Mouse (Mus musculus) heart, embryonic 16.5 days (tissue): ENCODE results near the gene Gm28539. TPM values are rescaled to one million over a fixed set of nuclear protein-coding genes. Genes with fewer than 3 reads are reported as not detected.
A peak's percentile ranks its signal among the peaks of the same experiment; 100 is the strongest.
"Not testable (repeated sequence)": the region's sequence is repeated elsewhere in the genome, so short reads cannot be mapped to it uniquely, and the experiment has no call there.

Experiments
- ATAC-seq: fragments of 200-750 bp; cut with Nextera tagmentation; replicated peaks from 2 replicates; pipeline ENCODE4 v1.8.0; 2017; ENCODE audit warnings: moderate number of reproducible peaks; ENCODE audit not compliant: insufficient read depth, low FRiP score; ENCODE audit errors: extremely low read depth
- H3K27ac ChIP-seq: fragments of 300-500 bp; sonication (generic); 2 replicates; pipeline ENCODE4 v1.5.1; 2014; ENCODE audit warnings: mild to moderate bottlenecking, low read length, control low read depth, moderate library complexity
- H3K27me3 ChIP-seq: fragments of 300-500 bp; sonication (generic); 2 replicates; pipeline ENCODE4 v1.6.1; 2014; ENCODE audit warnings: low read length, mixed read lengths; ENCODE audit not compliant: control insufficient read depth, insufficient read depth
- H3K36me3 ChIP-seq: fragments of 300-500 bp; sonication (generic); 2 replicates; pipeline ENCODE4 v1.6.1; 2014; ENCODE audit not compliant: control insufficient read depth, insufficient read depth
- H3K4me1 ChIP-seq: fragments of 300-500 bp; sonication (generic); 2 replicates; pipeline ENCODE4 v1.6.1; 2014; ENCODE audit warnings: low read length, mixed read lengths; ENCODE audit not compliant: control insufficient read depth, insufficient read depth
- H3K4me2 ChIP-seq: fragments of 300-500 bp; sonication (generic); 2 replicates; pipeline ENCODE4 v1.6.1; 2014; ENCODE audit warnings: low read depth, mild to moderate bottlenecking, control low read depth, low read length
- H3K4me3 ChIP-seq: fragments of 300-500 bp; sonication (generic); 2 replicates; pipeline ENCODE4 v1.5.1; 2014; ENCODE audit warnings: mild to moderate bottlenecking, control low read depth, low read length
- H3K9ac ChIP-seq: fragments of 300-500 bp; sonication (generic); 2 replicates; pipeline ENCODE4 v1.6.1; 2014; ENCODE audit warnings: low read length, control low read depth
- H3K9me3 ChIP-seq: fragments of 300-500 bp; sonication (generic); replicated peaks from 2 replicates; pipeline ENCODE4 v1.6.1; 2016; ENCODE audit warnings: low read length; ENCODE audit not compliant: control insufficient read depth
- WGBS: fragments of 180-500 bp; shearing (Covaris S2); extraction: QIAGEN DNeasy Blood & Tissue Kit; methylation state at CpG from one replicate; pipeline ENCODE4 v1.1.7; 2014; 5-methylcytosine and 5-hydroxymethylcytosine counted together
- polyA plus RNA-seq: library from polyadenylated mRNA; unstranded; fragments of >200 nt; fragmentation: Nextera tagmentation; extraction: Ambion mirVana; gene quantifications from 2 replicates; pipeline ENCODE4 v1.2.1, GENCODE M21; 2015

Gene Gm28539
- polyA plus RNA-seq, 1 experiment from 2014 or later: not detected

DNA sequence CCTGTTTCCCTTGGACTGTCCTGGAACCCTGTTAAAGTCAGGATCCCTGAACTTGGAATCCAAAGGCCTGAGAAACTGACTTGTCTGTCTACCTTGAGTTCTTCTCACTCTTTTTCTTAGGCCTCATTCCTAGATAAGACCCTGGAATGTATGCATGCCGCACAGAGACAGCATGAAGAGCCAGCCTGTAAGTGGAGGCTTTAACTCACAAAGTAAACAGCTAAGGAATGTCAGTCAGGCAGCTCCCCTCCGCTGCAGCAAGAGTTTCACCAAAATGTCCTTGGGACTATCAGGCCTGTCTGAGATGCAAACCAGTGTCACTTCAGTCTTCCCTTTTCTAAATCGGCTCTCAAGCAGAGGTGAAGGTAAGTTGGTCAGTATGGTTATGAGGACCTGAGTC is 134.5 kb downstream of the Gm28539 start:
- WGBS: 20% methylated on average over 3 of the region's 3 CpGs
- Histone ChIP-seq H3K27me3 (no peaks in the 10 kb centered on the region), H3K27ac (peak overlapping the region; percentile 77), H3K9ac (no peak overlapping the region), H3K4me1 (peaks cover 17% of the 10 kb centered on the region), H3K4me3 (no peak overlapping the region), H3K4me2 (no peak overlapping the region), H3K9me3 (peaks cover under 1% of the 10 kb centered on the region), H3K36me3 (peaks cover 23% of the 10 kb centered on the region)
- ATAC-seq: peak; percentile 37; the same call in 1 of the 2 replicates

DNA sequence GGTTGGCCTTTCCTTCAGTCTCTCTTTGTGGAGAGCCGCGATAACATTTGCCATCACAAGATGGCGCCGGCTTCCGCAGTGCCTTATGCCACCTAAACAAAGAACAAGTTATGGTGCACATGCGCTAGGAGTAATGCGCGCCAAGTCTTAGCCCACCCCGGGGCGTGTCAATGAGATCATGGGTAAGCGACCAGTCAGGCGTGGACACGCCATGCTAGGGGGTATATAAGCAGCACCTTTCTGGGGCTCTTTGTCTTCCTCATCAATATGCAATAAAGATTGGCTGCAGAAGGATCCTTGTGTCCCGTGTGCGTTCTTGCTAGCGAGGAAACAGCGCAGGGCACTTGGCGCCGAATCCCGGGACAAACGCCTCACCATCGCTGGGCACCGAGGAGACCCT is 139.3 kb downstream of the Gm28539 start:
- H3K9ac ChIP-seq, H3K4me1 ChIP-seq, H3K4me3 ChIP-seq, ATAC-seq, H3K27ac ChIP-seq, H3K36me3 ChIP-seq, H3K9me3 ChIP-seq, H3K4me2 ChIP-seq, H3K27me3 ChIP-seq: not testable (repeated sequence)
- WGBS: 85% methylated on average over 23 of the region's 23 CpGs

DNA sequence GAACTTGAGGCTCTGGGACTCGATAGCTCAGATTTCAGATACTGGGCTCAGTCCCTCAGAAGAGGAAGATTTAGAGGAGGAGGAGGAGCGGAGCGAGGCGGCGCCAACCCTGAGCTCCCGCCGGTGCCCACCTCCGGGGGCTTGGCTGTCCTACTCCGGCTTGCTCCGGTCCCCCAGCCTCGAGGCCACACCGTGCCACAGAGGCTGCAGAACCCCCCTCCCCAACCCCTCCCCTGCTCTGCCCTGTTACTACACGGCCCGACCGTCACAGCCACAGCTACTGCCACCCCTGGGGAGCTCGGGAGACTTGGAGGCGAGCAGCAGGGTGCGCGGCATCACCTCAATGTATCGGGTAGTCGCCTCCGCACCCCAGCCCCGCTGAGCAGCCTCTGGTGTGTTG is 139.9 kb downstream of the Gm28539 start:
- Histone ChIP-seq H3K4me3 (peak overlapping the region; percentile 6; the same call in 1 of the 2 replicates), H3K4me1 (peaks cover 2% of the 10 kb centered on the region), H3K9ac (no peak overlapping the region), H3K4me2 (peak overlapping the region; percentile 13), H3K9me3 (peaks cover 8% of the 10 kb centered on the region), H3K27ac (no peak overlapping the region), H3K36me3 (no peaks in the 10 kb centered on the region), H3K27me3 (no peaks in the 10 kb centered on the region)
- 77% methylated on average over 23 of the region's 23 CpGs for WGBS
- no peak for ATAC-seq

DNA sequence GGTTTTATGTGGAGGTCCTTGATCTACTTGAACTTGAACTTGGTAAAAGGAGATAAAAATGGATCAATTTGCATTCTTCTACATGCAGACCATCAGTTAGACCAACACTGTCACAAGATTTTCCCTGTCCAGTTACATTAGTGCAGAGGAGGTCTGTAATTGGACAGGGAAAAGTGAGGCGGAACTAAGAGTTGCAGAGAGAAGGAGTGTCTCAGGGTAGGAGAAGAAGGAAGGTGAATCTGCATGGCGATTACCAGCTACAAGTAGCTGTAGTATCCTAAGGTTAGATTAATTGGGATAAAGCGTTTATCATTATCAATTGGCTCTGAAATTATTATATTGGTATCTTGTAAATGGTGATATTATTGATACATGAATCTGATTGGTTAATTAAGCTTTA is 150.0 kb downstream of the Gm28539 start:
- Histone ChIP-seq H3K9ac (no peak overlapping the region), H3K9me3 (no peaks in the 10 kb centered on the region), H3K36me3 (no peaks in the 10 kb centered on the region), H3K27ac (no peak overlapping the region), H3K4me2 (no peak overlapping the region), H3K4me3 (no peak overlapping the region), H3K27me3 (no peaks in the 10 kb centered on the region), H3K4me1 (no peaks in the 10 kb centered on the region)
- no peak for ATAC-seq
- WGBS: 86% methylated on average over 3 of the region's 3 CpGs

DNA sequence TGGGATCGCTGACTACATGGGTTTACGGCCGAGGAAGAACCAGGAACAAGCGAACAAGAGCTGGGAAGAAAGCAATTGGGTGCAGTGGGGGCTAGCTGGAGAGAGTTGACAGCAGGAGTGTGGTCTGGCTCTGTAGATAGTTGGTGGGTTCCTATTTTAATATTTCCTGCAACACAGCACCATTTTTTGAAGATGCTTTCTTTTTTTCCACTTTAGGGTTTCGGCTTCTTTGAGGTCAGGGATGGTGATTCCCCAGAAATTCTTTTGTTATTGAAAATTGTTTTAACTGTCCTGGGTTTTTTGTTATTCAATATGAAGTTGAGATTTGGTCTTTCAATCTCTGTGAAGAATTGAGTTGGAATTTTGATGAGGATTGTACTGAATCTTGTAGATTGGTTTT is 150.5 kb downstream of the Gm28539 start:
- Histone ChIP-seq H3K9me3 (no peaks in the 10 kb centered on the region), H3K4me1 (no peaks in the 10 kb centered on the region), H3K36me3 (no peaks in the 10 kb centered on the region), H3K4me2 (no peak overlapping the region), H3K27ac (no peak overlapping the region), H3K4me3 (no peak overlapping the region), H3K9ac (no peak overlapping the region), H3K27me3 (no peaks in the 10 kb centered on the region)
- ATAC-seq: no peak
- 82% methylated on average over 5 of the region's 5 CpGs for WGBS

DNA sequence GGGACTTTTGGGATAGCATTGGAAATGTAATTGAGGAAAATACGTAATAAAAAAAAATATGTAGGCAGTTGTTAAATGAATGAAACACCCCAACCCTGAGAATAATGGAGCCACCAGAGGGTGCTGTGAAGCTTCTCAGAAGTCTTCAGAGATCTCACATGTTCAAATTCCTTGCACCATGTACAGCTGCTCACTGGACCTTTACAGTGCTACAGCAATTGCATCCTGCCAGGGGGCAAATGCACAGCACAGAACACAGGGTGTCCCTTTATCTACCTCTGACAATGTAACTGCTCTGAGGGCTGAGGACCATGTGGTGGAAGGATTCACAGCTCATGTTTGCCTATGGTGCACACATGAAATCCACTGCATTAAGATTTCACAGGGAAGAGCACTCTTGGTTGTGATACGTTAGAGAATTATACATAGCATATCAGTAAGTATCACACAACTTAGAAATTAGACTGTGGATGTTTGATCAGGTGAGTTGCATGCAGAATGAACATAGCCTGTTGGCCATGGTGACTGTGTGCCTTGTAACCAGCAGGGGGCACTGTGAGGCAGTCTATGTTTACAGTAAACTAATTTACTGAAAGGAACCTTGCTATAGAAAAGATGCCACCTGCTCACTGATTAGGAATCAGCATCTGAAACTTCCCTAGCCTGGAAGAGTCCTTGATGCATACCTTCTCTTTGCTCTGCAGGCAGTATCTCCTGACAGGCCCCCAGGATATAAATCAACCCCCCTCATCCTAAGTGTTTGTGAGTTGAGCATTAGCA is 166.4 kb downstream of the Gm28539 start:
- H3K9ac ChIP-seq, H3K4me1 ChIP-seq, H3K27me3 ChIP-seq, H3K4me2 ChIP-seq, H3K36me3 ChIP-seq, H3K9me3 ChIP-seq, H3K4me3 ChIP-seq, ATAC-seq, H3K27ac ChIP-seq: not testable (repeated sequence)
- 30% methylated on average over 2 of the region's 2 CpGs for WGBS

DNA sequence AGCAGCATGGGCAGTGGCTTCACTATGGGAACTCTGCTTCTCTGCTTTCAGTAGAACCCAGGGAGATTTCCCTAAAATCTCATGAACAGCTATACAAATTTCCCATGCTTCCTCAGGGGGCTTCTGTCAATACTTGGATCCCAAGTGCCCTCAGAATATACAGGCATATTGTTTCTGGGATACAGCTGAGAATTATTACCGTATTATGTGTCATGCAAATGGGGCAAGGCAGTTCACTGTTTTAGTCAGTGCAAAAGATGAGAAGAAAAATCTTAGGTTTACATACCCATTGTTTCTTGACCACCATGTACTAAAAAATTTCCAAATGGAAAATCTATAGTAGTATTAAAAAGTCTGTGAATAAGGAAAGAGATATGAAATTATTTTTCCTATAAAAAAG is 167.4 kb downstream of the Gm28539 start:
- ATAC-seq: no peak
- no peak overlapping the region for H3K4me2 ChIP-seq
- no peaks in the 10 kb centered on the region for H3K9me3 ChIP-seq
- H3K27me3 ChIP-seq: no peaks in the 10 kb centered on the region
- H3K9ac ChIP-seq: no peak overlapping the region
- H3K36me3 ChIP-seq: no peaks in the 10 kb centered on the region
- no peaks in the 10 kb centered on the region for H3K4me1 ChIP-seq
- H3K27ac ChIP-seq: no peak overlapping the region
- H3K4me3 ChIP-seq: no peak overlapping the region
- 87% methylated on average over 1 of the region's 1 CpGs for WGBS

DNA sequence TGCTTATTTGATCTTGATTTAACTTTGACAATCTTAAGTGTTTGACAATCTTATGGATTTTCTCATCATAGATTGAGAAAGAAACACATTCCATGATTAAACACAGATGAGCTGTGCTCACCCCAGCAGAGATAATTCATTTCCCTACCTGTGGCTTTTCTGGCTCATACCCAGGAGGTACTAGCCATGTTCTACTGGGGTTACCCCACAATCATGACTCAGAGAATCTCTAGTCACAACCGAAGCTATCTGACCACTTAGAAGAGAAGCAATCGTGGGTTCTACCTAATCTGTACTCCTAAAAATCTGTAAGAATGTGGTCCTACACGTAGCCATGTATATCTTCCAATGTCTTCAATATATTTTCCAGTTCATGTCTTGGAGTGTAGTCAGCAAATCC is 168.9 kb downstream of the Gm28539 start:
- H3K27ac ChIP-seq: no peak overlapping the region
- 63% methylated on average over 3 of the region's 3 CpGs for WGBS

More for the DNA sequence above, 168.9 kb downstream of the Gm28539 start:
- Histone ChIP-seq H3K4me1 (no peaks in the 10 kb centered on the region), H3K9ac (no peak overlapping the region), H3K36me3 (no peaks in the 10 kb centered on the region), H3K9me3 (no peaks in the 10 kb centered on the region), H3K27me3 (no peaks in the 10 kb centered on the region), H3K4me2 (no peak overlapping the region), H3K4me3 (no peak overlapping the region)
- no peak for ATAC-seq
